Comparison of ENCODE assay signal across 19 mouse cellular contexts in genomic region chr17:71828647-71829414, GRCm38 (mm10).
DNase-seq lines count a peak whose midpoint lies in the region; ATAC-seq lines count a peak whose summit lies in the region.
"Had no signal": no experiment of that assay in that cellular context is flagged by ENCODE, and none has a peak within 500 bp of the region (broad histone marks: within the 10 kb centered on the region; RNA-seq: fewer than 3 reads in every experiment).

No protein-coding gene starts in this region.

- H3K27me3 ChIP-seq in forebrain, embryonic 14.5 days (replicated peaks; ENCODE audit: control insufficient read depth, insufficient read depth, low read length): no peaks in the 10 kb centered on the region
- no peaks in the 10 kb centered on the region for H3K27me3 ChIP-seq in forebrain, embryonic 13.5 days
- no peaks in the 10 kb centered on the region for H3K27me3 ChIP-seq in liver, embryonic 12.5 days (replicated peaks)
- no peaks in the 10 kb centered on the region for H3K27me3 ChIP-seq in stomach, embryonic 14.5 days (ENCODE audit: control insufficient read depth, insufficient read depth, low read length)
- no peaks in the 10 kb centered on the region for H3K27me3 ChIP-seq in forebrain, embryonic 10.5 days (ENCODE audit: poor library complexity, severe bottlenecking)
- H3K27me3 ChIP-seq: embryonic facial prominence, embryonic 13.5 days; hindbrain, embryonic 13.5 days; limb, embryonic 15.5 days had no signal

- WGBS in forebrain, embryonic 14.5 days: 77% methylated on average over 12 of the region's 12 CpGs
- WGBS in forebrain, embryonic 13.5 days: 75% methylated on average over 12 of the region's 12 CpGs
- WGBS in liver, embryonic 12.5 days (ENCODE audit: insufficient replicate concordance): 37% methylated on average over 12 of the region's 12 CpGs
- 41% methylated on average over 12 of the region's 12 CpGs for WGBS in stomach, embryonic 14.5 days
- 75% methylated on average over 12 of the region's 12 CpGs for WGBS in forebrain, embryonic 10.5 days

- no peak overlapping the region for H3K4me3 ChIP-seq in forebrain, embryonic 14.5 days (ENCODE audit: low read depth, low read length)
- no peak overlapping the region for H3K4me3 ChIP-seq in forebrain, embryonic 13.5 days
- no peak overlapping the region for H3K4me3 ChIP-seq in liver, embryonic 12.5 days
- H3K4me3 ChIP-seq in stomach, embryonic 14.5 days (ENCODE audit: low read depth, low read length): no peak overlapping the region
- H3K4me3 ChIP-seq in forebrain, embryonic 10.5 days: no peak overlapping the region
- H3K4me3 ChIP-seq: embryonic facial prominence, embryonic 13.5 days; hindbrain, embryonic 13.5 days; limb, embryonic 15.5 days had no signal

- H3K9me3 ChIP-seq in forebrain, embryonic 14.5 days (replicated peaks; ENCODE audit: control insufficient read depth, low read length): no peaks in the 10 kb centered on the region
- no peaks in the 10 kb centered on the region for H3K9me3 ChIP-seq in forebrain, embryonic 13.5 days (replicated peaks)
- H3K9me3 ChIP-seq in liver, embryonic 12.5 days (replicated peaks): no peaks in the 10 kb centered on the region
- H3K9me3 ChIP-seq in stomach, embryonic 14.5 days (ENCODE audit: control insufficient read depth, low read depth, low read length): no peaks in the 10 kb centered on the region
- H3K9me3 ChIP-seq in forebrain, embryonic 10.5 days: no peaks in the 10 kb centered on the region
- H3K9me3 ChIP-seq: embryonic facial prominence, embryonic 13.5 days; hindbrain, embryonic 13.5 days; limb, embryonic 15.5 days had no signal

- peak; percentile 29; the same call in 1 of the 2 replicates for ATAC-seq in forebrain, embryonic 14.5 days
- no peak for ATAC-seq in forebrain, embryonic 13.5 days
- ATAC-seq in liver, embryonic 12.5 days: peak; percentile 40; the same call in 1 of the 2 replicates
- peak; percentile 57; the same call in 1 of the 2 replicates for ATAC-seq in stomach, embryonic 14.5 days (ENCODE audit: insufficient number of reproducible peaks, insufficient read depth, low FRiP score, low read depth)
- no peak for ATAC-seq in megakaryocyte progenitor cell, adult 5-6 weeks (replicated peaks; ENCODE audit: poor library complexity)

- no peak for DNase-seq in forebrain, embryonic 14.5 days (ENCODE audit: low spot score)
- no peak for DNase-seq in liver
- peak; percentile 17 for DNase-seq in kidney, postnatal 14 days
- DNase-seq in forebrain, embryonic 10.5 days (ENCODE audit: extremely low spot score, low spot score): no peak
- DNase-seq: adrenal gland, postnatal 14 days; cerebellum, adult 11-12 months; gastrocnemius, postnatal 25 days; heart, postnatal 10 days; midbrain, embryonic 14.5 days; retina, postnatal 1 day; thymus, adult 2 months had no signal

- no peak overlapping the region for H3K4me2 ChIP-seq in forebrain, embryonic 14.5 days (ENCODE audit: low read length)
- no peak overlapping the region for H3K4me2 ChIP-seq in forebrain, embryonic 13.5 days
- H3K4me2 ChIP-seq in liver, embryonic 12.5 days: peak overlapping the region; percentile 7; the same call in 1 of the 2 replicates
- H3K4me2 ChIP-seq in stomach, embryonic 14.5 days (replicated peaks; ENCODE audit: low read depth, low read length): no peak overlapping the region
- H3K4me2 ChIP-seq: embryonic facial prominence, embryonic 13.5 days; hindbrain, embryonic 13.5 days; limb, embryonic 15.5 days had no signal

- H3K9ac ChIP-seq in forebrain, embryonic 14.5 days (ENCODE audit: low read length): no peak overlapping the region
- H3K9ac ChIP-seq in forebrain, embryonic 13.5 days: no peak overlapping the region
- H3K9ac ChIP-seq in liver, embryonic 12.5 days: no peak overlapping the region
- no peak overlapping the region for H3K9ac ChIP-seq in stomach, embryonic 14.5 days (replicated peaks; ENCODE audit: low read depth, low read length)
- H3K9ac ChIP-seq: embryonic facial prominence, embryonic 13.5 days; hindbrain, embryonic 13.5 days; limb, embryonic 15.5 days had no signal

- peaks cover 40% of the 10 kb centered on the region for H3K36me3 ChIP-seq in forebrain, embryonic 14.5 days (ENCODE audit: control insufficient read depth, insufficient read depth, low read length)
- H3K36me3 ChIP-seq in forebrain, embryonic 13.5 days (ENCODE audit: poor library complexity, severe bottlenecking): peaks cover 31% of the 10 kb centered on the region
- no peaks in the 10 kb centered on the region for H3K36me3 ChIP-seq in liver, embryonic 12.5 days
- H3K36me3 ChIP-seq in stomach, embryonic 14.5 days (ENCODE audit: control insufficient read depth, insufficient read depth, low read length): no peaks in the 10 kb centered on the region
- H3K36me3 ChIP-seq in forebrain, embryonic 10.5 days (replicated peaks): peaks cover 74% of the 10 kb centered on the region

- H3K27ac ChIP-seq in forebrain, embryonic 14.5 days (ENCODE audit: low read depth, low read length): no peak overlapping the region
- H3K27ac ChIP-seq in forebrain, embryonic 13.5 days: no peak overlapping the region
- no peak overlapping the region for H3K27ac ChIP-seq in liver, embryonic 12.5 days
- H3K27ac ChIP-seq in stomach, embryonic 14.5 days (ENCODE audit: low read length): no peak overlapping the region
- H3K27ac ChIP-seq in forebrain, embryonic 10.5 days: no peak overlapping the region
- H3K27ac ChIP-seq: embryonic facial prominence, embryonic 13.5 days; hindbrain, embryonic 13.5 days; limb, embryonic 15.5 days; macrophage had no signal

- no peaks in the 10 kb centered on the region for H3K4me1 ChIP-seq in forebrain, embryonic 14.5 days (ENCODE audit: control insufficient read depth, insufficient read depth, low read length)
- peaks cover 3% of the 10 kb centered on the region; the same call in 1 of the 2 replicates for H3K4me1 ChIP-seq in forebrain, embryonic 13.5 days
- peaks cover 8% of the 10 kb centered on the region for H3K4me1 ChIP-seq in liver, embryonic 12.5 days
- no peaks in the 10 kb centered on the region for H3K4me1 ChIP-seq in stomach, embryonic 14.5 days (ENCODE audit: control insufficient read depth, insufficient read depth, low read length)
- no peaks in the 10 kb centered on the region for H3K4me1 ChIP-seq in forebrain, embryonic 10.5 days
- H3K4me1 ChIP-seq: hindbrain, embryonic 13.5 days had no signal

Comparison
In these comparisons a context has a peak if more than half of its experiments do, and no peak if none do; other contexts are left out.
1. ATAC-seq: peak in forebrain, embryonic 14.5 days (single experiment), liver, embryonic 12.5 days (single experiment) and stomach, embryonic 14.5 days (single experiment); none in forebrain, embryonic 13.5 days (single experiment) and megakaryocyte progenitor cell, adult 5-6 weeks (single experiment).